Mouse (Mus musculus): Measurements from ENCODE around the gene Srp72.

DNA sequence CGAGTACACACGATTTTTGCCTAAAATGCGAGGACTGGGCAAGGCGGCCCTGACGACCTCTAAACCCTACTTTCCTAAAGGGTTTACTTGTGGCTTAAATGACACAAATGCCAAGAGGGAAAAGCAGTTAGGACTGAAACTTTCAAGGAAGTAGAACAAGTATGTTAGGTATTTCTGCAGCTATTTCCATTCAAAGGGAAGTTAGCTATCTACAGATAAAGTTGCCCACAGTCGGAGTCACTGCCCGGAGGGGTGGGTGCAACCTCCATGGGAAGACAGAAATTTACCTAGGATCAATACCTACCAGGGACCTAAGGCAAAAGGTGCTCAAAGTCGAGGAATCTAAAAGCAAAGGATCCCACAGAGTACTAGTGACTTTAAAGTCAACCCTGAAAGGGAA, 34.8 kb upstream of the Srp72 start:
- TF ChIP-seq POLR2A (IDR thresholded peaks at IDR 0.05; ENCODE audit: control insufficient read depth, extremely low read depth, insufficient read depth, low read length, poor library complexity) (no peak), CTCF (IDR thresholded peaks at IDR 0.05; ENCODE audit: borderline replicate concordance, control insufficient read depth, extremely low read depth, insufficient read depth, low read length, poor library complexity) (no peak)
